Mouse (Mus musculus) embryonic facial prominence, embryonic 14.5 days (tissue): Measurements from ENCODE around the gene Akr1c19. TPM values are rescaled to one million over a fixed set of nuclear protein-coding genes. Genes with fewer than 3 reads are reported as not detected.

Experiments used
- ATAC-seq: fragments of 200-750 bp; cut with Nextera tagmentation; 2 replicates; pipeline ENCODE4 v1.8.0; 2017; ENCODE audit warnings: low read depth, moderate number of reproducible peaks, moderate TSS enrichment
- DNase-seq: peaks from one replicate; pipeline ENCODE4 v3.0.0-alpha.2; 2015; ENCODE audit warnings: low spot score
- H3K27ac ChIP-seq: fragments of 300-500 bp; sonication (generic); replicated peaks from 2 replicates; pipeline ENCODE4 v1.5.1; 2014; ENCODE audit warnings: low read depth, mild to moderate bottlenecking, low read length, moderate library complexity
- H3K27me3 ChIP-seq: fragments of 300-500 bp; sonication (generic); replicated peaks from 2 replicates; pipeline ENCODE4 v1.6.1; 2014; ENCODE audit warnings: low read length; ENCODE audit not compliant: control insufficient read depth, insufficient read depth
- H3K36me3 ChIP-seq: fragments of 300-500 bp; sonication (generic); 2 replicates; pipeline ENCODE4 v1.6.1; 2014; ENCODE audit warnings: low read length, mixed read lengths; ENCODE audit not compliant: control insufficient read depth, insufficient read depth
- H3K4me1 ChIP-seq: fragments of 300-500 bp; sonication (generic); 2 replicates; pipeline ENCODE4 v1.6.1; 2014; ENCODE audit warnings: antibody characterized with exemption, low read length; ENCODE audit not compliant: control insufficient read depth, insufficient read depth
- H3K4me2 ChIP-seq: fragments of 300-500 bp; sonication (generic); 2 replicates; pipeline ENCODE4 v1.6.1; 2014; ENCODE audit warnings: low read depth, mild to moderate bottlenecking, low read length, moderate library complexity, mixed read lengths
- H3K4me3 ChIP-seq: fragments of 300-500 bp; sonication (generic); 2 replicates; pipeline ENCODE4 v1.5.1; 2014; ENCODE audit warnings: low read depth, mild to moderate bottlenecking, low read length
- H3K9ac ChIP-seq: fragments of 300-500 bp; sonication (generic); 2 replicates; pipeline ENCODE4 v1.6.1; 2014; ENCODE audit warnings: low read depth, mild to moderate bottlenecking, low read length, moderate library complexity, mixed read lengths
- H3K9me3 ChIP-seq: fragments of 300-500 bp; sonication (generic); 2 replicates; pipeline ENCODE4 v1.6.1; 2016; ENCODE audit warnings: low read length; ENCODE audit not compliant: control insufficient read depth
- WGBS: fragments of 180-500 bp; shearing (Covaris S2); extraction: QIAGEN DNeasy Blood & Tissue Kit; methylation state at CpG from one replicate; pipeline ENCODE4 v1.1.7; 2014; 5-methylcytosine and 5-hydroxymethylcytosine counted together
- polyA plus RNA-seq: library from polyadenylated mRNA; unstranded; fragments of >200 nt; fragmentation: Nextera tagmentation; extraction: Ambion mirVana; gene quantifications from 2 replicates; pipeline ENCODE4 v1.2.1, GENCODE M21; 2014

Akr1c19 gene
- polyA plus RNA-seq, 1 experiment from 2014 or later = 0.40 TPM

GRCm38 (mm10) chr13:4296991-4297390 lies 68.5 kb downstream of the Akr1c19 start:
- no peak for ATAC-seq
- WGBS = 91% methylated on average over 4 of the region's 4 CpGs

More at GRCm38 (mm10) chr13:4296991-4297390, 68.5 kb downstream of the Akr1c19 start:
- no peak for DNase-seq
- no peaks in the 10 kb centered on the region for H3K27me3 ChIP-seq
- no peaks in the 10 kb centered on the region for H3K9me3 ChIP-seq
- no peak overlapping the region for H3K9ac ChIP-seq
- H3K4me3 ChIP-seq = no peak overlapping the region
- H3K36me3 ChIP-seq = no peaks in the 10 kb centered on the region
- no peak overlapping the region for H3K27ac ChIP-seq
- H3K4me1 ChIP-seq = no peaks in the 10 kb centered on the region
- no peak overlapping the region for H3K4me2 ChIP-seq

Other genes starting within 250 kb of the Akr1c19 start
- 2.5 and 2.8 TPM in 2 replicates for gene Akr1c14, start 179.7 kb upstream of the Akr1c19 start, polyA plus RNA-seq
- 1.6 and 2.1 TPM in 2 replicates for gene Akr1c18, start 78.0 kb upstream of the Akr1c19 start, polyA plus RNA-seq
- 2.0 and 2.5 TPM in 2 replicates for gene Akr1c13, start 37.5 kb upstream of the Akr1c19 start, polyA plus RNA-seq
- gene Akr1c12, start 50.7 kb downstream of the Akr1c19 start, polyA plus RNA-seq = 0.18 and 0.28 TPM in 2 replicates
- gene Akr1c6, start 205.6 kb downstream of the Akr1c19 start, polyA plus RNA-seq = not detected in 2 replicates